Mouse (Mus musculus): ENCODE data around the gene Plekhh2. TPM values are rescaled to one million over a fixed set of nuclear protein-coding genes. Genes with fewer than 3 reads are reported as not detected.
"Not testable (repeated sequence)": the region's sequence is repeated elsewhere in the genome, so short reads cannot be mapped to it uniquely, and the experiment has no call there.

The Plekhh2 gene
- polyA plus RNA-seq, 1 experiment from 2014 or later: 3.8 TPM

DNA sequence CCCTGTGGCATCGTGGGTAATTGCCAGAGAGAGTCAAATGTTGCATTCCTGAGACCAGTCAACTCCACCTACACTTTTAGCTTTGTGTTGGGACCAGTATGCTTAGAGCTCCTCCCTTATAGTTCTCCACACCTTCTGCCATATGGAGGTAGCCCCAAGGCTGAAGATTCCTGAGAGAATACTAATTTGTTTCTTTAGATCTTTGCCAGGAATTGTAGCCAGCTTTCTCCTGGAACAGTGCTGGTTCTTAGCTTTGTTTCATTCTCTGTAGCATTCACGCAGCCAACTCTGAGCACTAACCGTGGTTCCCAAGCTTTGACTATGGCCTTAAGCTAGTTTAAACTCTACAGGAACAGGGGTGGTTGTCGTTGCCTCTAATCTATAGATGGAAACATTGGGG is 17.7 kb downstream of the Plekhh2 start:
- DNase-seq (ENCODE audit: extremely low spot score, low spot score): no peak
- Histone ChIP-seq H3K36me3 (replicated peaks) (no peaks in the 10 kb centered on the region), H3K27ac (no peak overlapping the region), H3K27me3 (ENCODE audit: poor library complexity, severe bottlenecking) (no peaks in the 10 kb centered on the region), H3K4me1 (peaks cover 21% of the 10 kb centered on the region), H3K9me3 (no peaks in the 10 kb centered on the region), H3K4me3 (no peak overlapping the region)
- 86% methylated on average over 4 of the region's 4 CpGs for WGBS

DNA sequence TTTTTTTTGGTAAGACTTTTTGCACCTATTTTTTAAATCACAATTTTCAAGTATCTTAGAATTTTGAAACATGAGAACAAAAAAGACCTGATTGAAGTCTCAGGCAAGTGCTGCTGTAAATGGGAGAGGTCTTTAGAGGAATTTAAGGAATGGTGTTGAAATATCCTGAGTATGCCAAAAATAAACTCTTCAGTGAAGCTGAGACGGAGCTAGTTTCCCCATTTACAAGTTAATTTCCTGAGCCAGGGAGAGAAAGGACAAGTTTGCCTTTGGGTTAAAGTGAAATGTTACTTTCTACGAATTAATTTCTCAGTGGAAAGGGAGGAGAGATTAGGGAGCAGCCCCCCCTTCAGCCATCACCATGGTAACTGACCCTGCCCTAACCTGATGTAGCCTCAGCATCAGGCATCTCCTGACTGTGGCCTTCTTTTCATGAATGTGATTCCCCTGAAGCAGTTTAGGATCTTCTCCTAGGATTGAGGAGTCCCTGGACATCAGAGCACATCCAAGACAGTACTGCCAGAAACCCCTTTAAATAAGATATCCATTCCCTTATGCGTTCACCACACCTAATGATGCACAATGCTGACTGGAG is 18.6 kb downstream of the Plekhh2 start:
- Histone ChIP-seq H3K4me3 (no peak overlapping the region), H3K36me3 (replicated peaks) (0 out of 2 replicates have a peak, but pooled peaks cover 2% of the 10 kb centered on the region), H3K27ac (no peak overlapping the region), H3K27me3 (ENCODE audit: poor library complexity, severe bottlenecking) (no peaks in the 10 kb centered on the region), H3K4me1 (peaks cover 21% of the 10 kb centered on the region), H3K9me3 (no peaks in the 10 kb centered on the region)
- 60% methylated on average over 3 of the region's 3 CpGs for WGBS
- DNase-seq (ENCODE audit: extremely low spot score, low spot score): no peak

DNA sequence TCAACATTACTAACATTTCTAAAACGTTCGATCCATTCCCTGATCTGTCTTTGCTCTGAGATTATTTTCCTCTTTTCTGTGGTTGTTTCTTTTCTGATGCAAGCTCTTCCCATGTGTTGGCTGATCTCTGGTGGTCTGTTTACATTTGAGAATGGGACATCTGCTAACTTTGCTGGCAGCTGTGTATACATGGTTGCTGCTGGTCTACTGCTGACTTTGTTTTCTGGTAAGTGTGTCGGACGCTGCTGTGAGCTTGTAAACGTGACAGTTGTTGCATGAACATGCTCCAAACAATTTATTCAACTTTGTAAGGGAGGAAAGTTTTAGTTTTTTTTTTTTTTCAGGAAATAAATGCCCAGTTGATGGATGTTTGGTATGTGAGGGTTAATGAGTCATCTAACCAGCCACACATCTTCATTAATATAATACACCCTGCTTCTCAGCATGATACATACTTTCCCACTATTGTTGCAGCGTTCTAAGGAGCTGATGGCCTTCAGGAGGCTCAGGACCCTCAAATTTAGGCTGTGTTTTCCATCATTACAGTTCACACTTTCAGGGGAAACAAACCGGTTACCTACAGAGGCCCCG is 21.3 kb downstream of the Plekhh2 start:
- DNase-seq (ENCODE audit: extremely low spot score, low spot score): no peak
- H3K9me3 ChIP-seq: peaks cover 10% of the 10 kb centered on the region
- no peak overlapping the region for H3K27ac ChIP-seq
- H3K36me3 ChIP-seq (replicated peaks): peaks cover 13% of the 10 kb centered on the region
- H3K4me1 ChIP-seq: peaks cover 21% of the 10 kb centered on the region
- no peaks in the 10 kb centered on the region for H3K27me3 ChIP-seq (ENCODE audit: poor library complexity, severe bottlenecking)
- 85% methylated on average over 8 of the region's 8 CpGs for WGBS
- no peak overlapping the region for H3K4me3 ChIP-seq

DNA sequence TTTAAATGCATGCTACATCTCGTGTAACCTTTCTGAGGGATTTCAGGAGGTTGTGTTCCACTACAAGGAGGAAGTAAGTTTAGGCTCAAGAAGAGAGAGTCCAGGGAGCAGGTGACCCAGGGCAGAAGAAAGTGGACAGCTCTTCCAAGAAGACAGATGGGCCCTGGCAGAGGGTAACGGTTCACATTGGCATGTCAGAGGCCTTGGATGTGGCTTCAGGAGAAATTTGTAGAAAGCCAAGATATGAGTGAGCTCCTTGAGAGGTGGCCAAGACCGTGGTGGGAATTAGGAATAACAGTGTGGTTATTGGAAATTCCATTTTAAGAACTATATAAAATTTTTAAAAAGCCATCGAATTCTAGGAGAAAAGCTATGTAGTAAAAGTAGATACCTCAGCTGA is 22.1 kb downstream of the Plekhh2 start:
- no peak overlapping the region for H3K4me3 ChIP-seq
- peaks cover 10% of the 10 kb centered on the region for H3K9me3 ChIP-seq
- no peaks in the 10 kb centered on the region for H3K27me3 ChIP-seq (ENCODE audit: poor library complexity, severe bottlenecking)
- H3K4me1 ChIP-seq: peaks cover 21% of the 10 kb centered on the region
- H3K27ac ChIP-seq: no peak overlapping the region
- no peak for DNase-seq (ENCODE audit: extremely low spot score, low spot score)
- peaks cover 13% of the 10 kb centered on the region for H3K36me3 ChIP-seq (replicated peaks)
- WGBS: 93% methylated on average over 4 of the region's 4 CpGs

DNA sequence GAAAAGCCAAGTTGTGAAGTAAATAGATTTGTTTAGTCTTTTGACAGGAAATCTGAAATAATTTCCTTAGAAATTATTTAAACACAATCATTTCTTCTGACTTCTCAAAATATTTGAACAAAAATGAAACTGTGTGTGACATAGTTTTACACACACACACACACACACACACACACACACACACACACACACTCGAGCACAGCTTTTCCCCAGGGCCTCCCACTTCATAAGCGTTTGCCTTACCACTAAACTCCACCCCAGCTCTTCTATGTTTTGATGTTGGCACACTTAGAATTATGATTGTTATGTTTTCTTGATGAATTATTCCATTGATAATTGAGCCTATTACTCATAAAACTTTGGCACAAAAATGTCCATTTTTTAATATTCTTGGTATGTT is 22.9 kb downstream of the Plekhh2 start:
- Histone ChIP-seq H3K9me3 (peaks cover 10% of the 10 kb centered on the region), H3K27ac (no peak overlapping the region), H3K4me1 (peaks cover 17% of the 10 kb centered on the region), H3K36me3 (replicated peaks) (peaks cover 13% of the 10 kb centered on the region), H3K4me3 (no peak overlapping the region), H3K27me3 (ENCODE audit: poor library complexity, severe bottlenecking) (no peaks in the 10 kb centered on the region)
- DNase-seq (ENCODE audit: extremely low spot score, low spot score): no peak
- WGBS: 90% methylated on average over 2 of the region's 2 CpGs

DNA sequence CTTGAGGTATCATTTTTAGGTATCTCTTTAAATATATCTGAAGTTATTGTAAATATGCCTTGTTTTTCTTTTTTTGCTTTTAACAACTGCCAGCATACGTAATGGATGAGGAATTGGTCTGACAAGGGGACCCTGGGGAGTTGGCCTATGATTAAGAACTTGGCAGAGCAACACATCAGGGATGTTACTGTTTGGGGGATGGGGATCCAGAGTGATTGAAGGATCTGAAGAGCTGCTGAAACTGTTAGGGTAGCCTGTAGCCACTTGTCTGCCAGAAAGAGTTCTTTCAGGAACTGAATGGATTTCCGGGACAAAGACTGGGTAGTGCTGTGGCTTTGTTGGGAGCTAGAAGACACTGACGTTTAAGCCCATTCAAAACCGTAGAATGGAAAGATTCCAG is 23.5 kb downstream of the Plekhh2 start:
- no peak for DNase-seq (ENCODE audit: extremely low spot score, low spot score)
- WGBS: 73% methylated on average over 4 of the region's 4 CpGs
- no peak overlapping the region for H3K4me3 ChIP-seq

DNA sequence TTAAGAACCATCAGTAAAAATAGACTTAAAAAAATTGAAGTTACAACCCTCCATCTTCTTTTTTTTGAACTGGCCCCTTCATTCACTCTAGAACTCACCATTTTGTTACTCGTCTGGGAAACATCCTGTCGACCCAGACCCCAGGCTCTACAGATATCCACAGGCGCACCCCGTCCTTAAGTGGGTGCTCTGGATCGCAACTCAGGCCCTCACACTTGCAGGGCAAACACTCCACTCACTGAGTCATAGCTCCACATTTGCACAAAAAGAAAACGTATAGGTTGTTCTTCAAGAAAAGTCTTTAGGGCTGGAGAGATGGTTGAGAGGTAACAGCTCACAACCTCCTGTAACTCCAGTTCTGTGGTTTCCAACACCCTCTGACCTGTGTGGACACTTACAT is 25.6 kb downstream of the Plekhh2 start:
- Histone ChIP-seq H3K9me3 (peaks cover 10% of the 10 kb centered on the region), H3K27me3 (ENCODE audit: poor library complexity, severe bottlenecking) (no peaks in the 10 kb centered on the region), H3K4me1 (peaks cover 7% of the 10 kb centered on the region; the same call in 1 of the 2 replicates), H3K36me3 (replicated peaks) (peaks cover 13% of the 10 kb centered on the region), H3K4me3 (no peak overlapping the region), H3K27ac (no peak overlapping the region)
- WGBS: 92% methylated on average over 6 of the region's 6 CpGs
- no peak for DNase-seq (ENCODE audit: extremely low spot score, low spot score)

More for the DNA sequence above, 23.5 kb downstream of the Plekhh2 start:
- Histone ChIP-seq H3K27ac (no peak overlapping the region), H3K9me3 (peaks cover 10% of the 10 kb centered on the region), H3K36me3 (replicated peaks) (peaks cover 13% of the 10 kb centered on the region), H3K4me1 (peaks cover 15% of the 10 kb centered on the region), H3K27me3 (ENCODE audit: poor library complexity, severe bottlenecking) (no peaks in the 10 kb centered on the region)

DNA sequence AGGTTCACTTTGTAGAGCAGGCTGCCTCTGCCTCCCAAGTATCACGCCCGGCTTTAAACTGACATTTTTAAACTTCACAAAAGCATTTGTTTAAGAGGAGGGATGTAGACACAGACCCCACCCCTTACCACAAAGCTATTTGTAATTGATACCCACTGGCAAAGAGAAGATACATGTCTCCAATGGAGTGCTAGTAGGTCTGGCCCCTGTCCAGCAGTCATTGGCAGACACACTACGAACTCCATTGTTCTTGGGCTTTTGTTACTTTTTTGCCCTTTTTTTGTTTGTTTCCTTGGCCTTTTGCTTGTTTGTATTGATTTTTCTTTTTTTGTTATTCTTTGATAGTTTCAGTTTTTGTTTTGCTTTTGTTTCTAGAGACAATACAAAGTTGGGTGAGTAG is 26.3 kb downstream of the Plekhh2 start:
- no peaks in the 10 kb centered on the region for H3K27me3 ChIP-seq (ENCODE audit: poor library complexity, severe bottlenecking)
- no peak for DNase-seq (ENCODE audit: extremely low spot score, low spot score)
- WGBS: 90% methylated on average over 3 of the region's 3 CpGs
- no peaks in the 10 kb centered on the region; the same call in 1 of the 2 replicates for H3K4me1 ChIP-seq
- H3K27ac ChIP-seq: no peak overlapping the region
- H3K4me3 ChIP-seq: no peak overlapping the region
- peaks cover 10% of the 10 kb centered on the region for H3K9me3 ChIP-seq
- H3K36me3 ChIP-seq (replicated peaks): peaks cover 18% of the 10 kb centered on the region

DNA sequence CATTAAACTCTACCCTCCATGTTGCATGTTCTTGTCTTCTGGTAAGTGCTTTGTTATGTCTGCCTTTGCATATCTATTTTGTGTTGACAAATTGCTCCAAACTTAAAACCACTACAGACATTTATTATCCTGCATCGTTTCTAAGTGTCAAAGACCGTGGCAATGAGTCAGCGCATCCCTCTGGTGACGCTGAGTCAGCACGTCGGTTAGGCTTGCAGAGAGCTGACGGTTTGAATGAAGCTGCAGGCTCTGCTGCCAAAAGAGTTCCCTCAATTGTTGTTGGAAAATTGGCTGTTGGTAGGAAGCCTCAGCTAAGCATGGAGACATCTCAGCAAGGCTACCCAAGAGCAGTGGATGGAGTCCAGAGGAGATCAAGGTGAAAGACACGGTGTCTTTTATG is 28.9 kb downstream of the Plekhh2 start:
- H3K9me3 ChIP-seq: peaks cover 10% of the 10 kb centered on the region
- H3K4me1 ChIP-seq: no peaks in the 10 kb centered on the region
- DNase-seq (ENCODE audit: extremely low spot score, low spot score): no peak
- WGBS: 88% methylated on average over 8 of the region's 8 CpGs
- H3K27me3 ChIP-seq (ENCODE audit: poor library complexity, severe bottlenecking): no peaks in the 10 kb centered on the region
- peaks cover 23% of the 10 kb centered on the region for H3K36me3 ChIP-seq (replicated peaks)
- H3K4me3 ChIP-seq: no peak overlapping the region
- no peak overlapping the region for H3K27ac ChIP-seq

DNA sequence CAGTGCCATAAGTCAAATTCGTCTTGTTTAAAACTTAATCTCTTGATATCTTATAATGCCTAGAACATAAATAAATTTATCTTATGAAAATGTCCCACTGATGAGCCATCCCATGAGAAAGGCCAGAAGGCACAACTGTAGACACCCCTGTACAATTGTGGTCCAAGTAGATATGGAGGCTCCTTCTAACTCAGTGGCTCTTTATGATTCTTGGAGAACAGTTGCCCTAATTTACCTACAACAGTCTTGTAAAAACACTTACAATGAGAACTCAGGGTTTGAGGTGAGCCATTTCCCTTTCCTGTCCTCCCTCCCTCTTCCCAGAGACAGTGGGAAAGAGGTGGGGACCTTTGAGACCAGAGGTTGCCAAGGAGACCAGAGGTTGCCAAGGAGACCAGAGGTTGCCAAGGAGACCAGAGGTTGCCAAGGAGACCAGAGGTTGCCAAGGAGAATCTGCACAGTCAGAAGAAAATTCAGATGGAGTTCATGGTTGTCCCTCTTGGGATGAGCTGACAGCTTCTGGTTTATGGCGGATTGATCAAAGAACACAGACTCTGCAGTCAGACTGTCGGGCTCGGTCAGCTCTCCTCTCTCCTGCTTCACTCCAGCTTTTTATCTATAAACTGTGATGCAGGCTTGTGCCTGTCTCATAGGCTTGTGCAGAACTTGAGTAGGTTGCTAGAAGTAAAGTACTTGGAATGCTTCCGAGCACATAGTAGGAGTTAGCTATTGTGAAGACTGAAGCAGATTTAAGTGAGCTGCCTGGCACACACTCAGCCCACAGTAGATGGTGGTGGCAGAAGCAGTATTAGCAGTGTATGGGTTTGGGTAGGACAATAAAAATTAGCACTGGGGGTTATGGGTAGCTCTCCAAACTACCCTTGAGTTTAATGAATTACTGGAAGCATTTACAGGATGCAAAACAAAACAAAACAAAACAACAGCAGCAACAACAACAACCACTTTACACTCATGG is 39.5 kb downstream of the Plekhh2 start:
- no peaks in the 10 kb centered on the region for H3K36me3 ChIP-seq (replicated peaks)
- H3K4me3 ChIP-seq: no peak overlapping the region
- WGBS: 79% methylated on average over 5 of the region's 5 CpGs
- no peak for DNase-seq (ENCODE audit: extremely low spot score, low spot score)
- H3K9me3 ChIP-seq: no peaks in the 10 kb centered on the region
- peak overlapping the region; percentile 63; the same call in 1 of the 2 replicates for H3K27ac ChIP-seq
- no peaks in the 10 kb centered on the region for H3K27me3 ChIP-seq (ENCODE audit: poor library complexity, severe bottlenecking)
- peaks cover 22% of the 10 kb centered on the region for H3K4me1 ChIP-seq

DNA sequence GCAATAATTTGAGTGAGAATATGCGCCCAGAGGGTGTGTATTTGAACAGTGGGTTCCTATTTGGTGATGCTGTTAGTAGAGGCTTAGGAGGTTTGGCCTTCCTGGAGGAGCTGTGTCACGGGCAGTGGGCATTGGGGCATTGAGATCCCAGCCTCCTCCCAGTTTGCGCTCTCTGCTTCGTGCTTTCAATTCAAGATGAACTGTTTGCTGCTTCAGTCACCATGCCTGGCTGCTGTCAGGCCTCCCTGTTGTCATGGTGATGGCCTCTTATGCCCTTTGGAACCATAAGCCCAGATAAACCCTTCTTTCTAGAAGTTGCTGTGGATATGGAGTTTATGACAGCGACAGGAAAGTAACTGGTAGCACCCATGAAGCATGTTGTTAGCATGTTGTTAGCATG is 40.5 kb downstream of the Plekhh2 start:
- H3K27ac ChIP-seq: peak overlapping the region; percentile 11; the same call in 1 of the 2 replicates
- no peaks in the 10 kb centered on the region for H3K9me3 ChIP-seq
- H3K4me1 ChIP-seq: peaks cover 22% of the 10 kb centered on the region
- no peak overlapping the region for H3K4me3 ChIP-seq
- no peaks in the 10 kb centered on the region for H3K27me3 ChIP-seq (ENCODE audit: poor library complexity, severe bottlenecking)
- DNase-seq (ENCODE audit: extremely low spot score, low spot score): no peak
- WGBS: 64% methylated on average over 5 of the region's 5 CpGs
- no peaks in the 10 kb centered on the region for H3K36me3 ChIP-seq (replicated peaks)

DNA sequence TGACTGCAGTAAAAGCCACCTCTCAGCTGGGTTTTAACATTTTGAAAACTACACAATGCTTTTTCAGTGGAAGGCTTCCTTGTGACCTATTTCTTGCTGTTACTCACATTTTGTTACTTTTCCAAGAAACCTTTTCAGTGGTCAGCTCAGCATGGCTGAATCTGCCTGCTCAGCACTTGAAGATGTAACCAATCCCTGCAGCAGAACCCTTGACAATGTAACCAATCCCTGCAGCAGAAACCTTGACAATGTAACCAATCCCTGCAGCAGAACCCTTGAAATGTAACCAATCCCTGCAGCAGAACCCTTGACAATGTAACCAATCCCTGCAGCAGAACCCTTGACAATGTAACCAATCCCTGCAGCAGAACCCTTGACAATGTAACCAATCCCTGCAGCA is 52.6 kb downstream of the Plekhh2 start:
- not testable (repeated sequence) for H3K27ac ChIP-seq
- peaks cover 17% of the 10 kb centered on the region for H3K4me1 ChIP-seq

DNA sequence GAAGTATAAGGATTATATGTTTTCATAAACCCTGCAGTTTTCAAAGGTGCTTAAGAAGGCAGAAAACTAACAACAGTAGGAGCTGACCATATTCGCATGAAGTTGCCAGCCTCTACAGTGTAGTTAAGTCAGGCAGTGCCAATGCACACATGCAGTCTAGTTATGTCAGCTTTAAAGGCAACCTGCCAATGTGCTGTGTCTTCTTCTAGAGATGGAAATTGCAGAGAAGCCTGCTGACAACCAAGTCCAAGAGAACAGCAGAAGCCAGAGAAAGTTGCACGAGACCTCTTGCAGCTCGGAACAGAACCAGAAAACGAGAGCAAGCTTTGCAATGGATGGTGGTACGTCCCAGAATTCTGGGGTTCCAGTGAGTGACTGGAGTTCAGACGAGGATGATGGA is 54.1 kb downstream of the Plekhh2 start:
- WGBS: 94% methylated on average over 6 of the region's 6 CpGs
- peaks cover 21% of the 10 kb centered on the region for H3K4me1 ChIP-seq
- no peak for DNase-seq (ENCODE audit: extremely low spot score, low spot score)
- H3K4me3 ChIP-seq: no peak overlapping the region
- H3K27me3 ChIP-seq (ENCODE audit: poor library complexity, severe bottlenecking): no peaks in the 10 kb centered on the region
- H3K27ac ChIP-seq: peak overlapping the region; percentile 81; the same call in 1 of the 2 replicates
- peaks cover 18% of the 10 kb centered on the region for H3K36me3 ChIP-seq (replicated peaks)
- H3K9me3 ChIP-seq: no peaks in the 10 kb centered on the region

More for the DNA sequence above, 52.6 kb downstream of the Plekhh2 start:
- peaks cover 20% of the 10 kb centered on the region for H3K36me3 ChIP-seq (replicated peaks)
- H3K27me3 ChIP-seq (ENCODE audit: poor library complexity, severe bottlenecking); DNase-seq (ENCODE audit: extremely low spot score, low spot score); H3K9me3 ChIP-seq; H3K4me3 ChIP-seq: not testable (repeated sequence)

Data from forebrain, embryonic 10.5 days (tissue).